Mouse (Mus musculus): ENCODE data around the gene Uaca.

The Uaca gene

DNA sequence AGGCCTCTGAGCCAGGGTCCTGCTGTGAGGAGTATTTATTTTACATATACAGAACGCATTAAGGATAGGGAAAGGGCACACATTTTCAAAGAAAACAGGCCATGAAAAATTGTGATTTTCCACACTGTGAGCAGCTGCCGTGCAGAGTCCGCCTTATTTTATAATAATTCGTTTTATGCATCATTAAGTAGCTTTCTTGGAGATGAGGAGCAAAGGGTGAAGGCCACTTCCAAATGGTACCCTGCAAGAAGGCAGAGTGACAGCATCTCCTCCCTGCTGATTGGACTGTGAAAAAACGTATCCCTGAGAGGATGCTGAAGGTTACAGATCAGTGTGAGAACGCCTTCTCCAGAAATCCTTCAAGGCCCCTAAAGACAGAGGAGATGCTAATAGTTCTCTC, 90.8 kb downstream of the Uaca start:
- DNase-seq (ENCODE audit: low spot score) = no peak

GRCm38 (mm10) chr9:60886431-60887371, 92.4 kb downstream of the Uaca start:
- DNase-seq (ENCODE audit: low spot score) = no peak

DNA sequence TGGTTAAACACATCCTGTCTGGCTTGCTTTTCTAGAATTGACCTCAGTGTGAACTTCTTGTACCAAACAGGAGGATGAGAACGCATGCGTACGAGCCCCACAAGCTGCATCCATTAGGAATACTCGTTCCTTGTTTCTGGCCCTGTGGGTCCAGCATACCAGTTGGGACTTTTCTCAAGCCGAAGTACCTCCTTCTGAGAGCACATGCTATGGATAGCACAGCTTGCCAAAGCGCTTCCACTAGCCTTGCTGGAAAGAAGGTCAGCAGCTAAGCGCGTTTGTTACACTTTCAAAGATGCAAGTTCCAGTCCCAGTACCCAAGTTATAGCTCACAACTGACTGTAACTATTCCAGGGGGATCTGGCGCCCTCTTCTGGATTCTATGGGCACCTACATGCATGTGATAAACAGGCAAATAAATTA, 93.1 kb downstream of the Uaca start:
- DNase-seq (ENCODE audit: low spot score) = no peak

DNA sequence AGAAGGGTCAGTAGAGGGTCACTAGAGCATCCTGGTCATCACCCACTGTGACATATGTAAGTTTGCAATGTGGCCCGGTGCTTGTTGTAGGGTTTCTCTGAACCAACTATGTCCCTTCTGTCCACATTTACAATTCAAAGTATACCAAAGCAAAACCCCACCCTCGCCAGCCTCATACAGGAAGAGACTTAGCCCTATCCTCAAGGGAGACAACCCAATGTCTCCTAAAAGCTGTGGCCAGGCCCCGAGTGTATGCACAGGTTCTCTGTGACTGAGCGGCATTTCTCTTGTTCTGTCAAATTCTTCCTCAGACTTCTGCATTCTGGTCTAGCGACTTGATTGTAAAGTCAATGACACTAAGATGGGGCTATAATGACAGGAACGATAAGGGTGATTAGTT, 99.2 kb downstream of the Uaca start:
- DNase-seq (ENCODE audit: low spot score) = no peak

- DNase-seq (ENCODE audit: low spot score) = peak; percentile 79
Observed at GRCm38 (mm10) chr9:60895486-60896110, 101.3 kb downstream of the Uaca start.

- no peak for DNase-seq (ENCODE audit: low spot score)
Observed at GRCm38 (mm10) chr9:60898291-60899020, 104.1 kb downstream of the Uaca start.

DNA sequence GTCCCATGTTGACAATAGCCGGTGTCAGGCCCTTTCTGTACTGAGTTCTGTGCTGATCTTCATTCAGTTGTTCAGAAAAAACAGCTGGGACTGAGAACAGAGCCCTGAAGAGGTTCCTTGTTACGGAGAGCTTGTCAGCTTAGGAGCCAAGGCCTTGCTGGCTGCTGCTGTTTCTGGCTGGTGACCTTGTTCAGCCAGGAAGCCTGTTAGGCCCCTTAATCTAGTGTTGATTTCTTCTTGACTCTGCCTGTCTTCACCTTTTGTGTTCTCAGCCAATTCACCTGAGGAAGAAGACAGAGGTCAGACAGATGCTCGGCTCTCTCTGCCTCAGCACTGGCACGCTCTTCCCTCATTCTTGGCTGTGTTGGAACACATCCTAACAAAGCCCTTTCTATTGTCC, 104.9 kb downstream of the Uaca start:
- DNase-seq (ENCODE audit: low spot score) = no peak

DNA sequence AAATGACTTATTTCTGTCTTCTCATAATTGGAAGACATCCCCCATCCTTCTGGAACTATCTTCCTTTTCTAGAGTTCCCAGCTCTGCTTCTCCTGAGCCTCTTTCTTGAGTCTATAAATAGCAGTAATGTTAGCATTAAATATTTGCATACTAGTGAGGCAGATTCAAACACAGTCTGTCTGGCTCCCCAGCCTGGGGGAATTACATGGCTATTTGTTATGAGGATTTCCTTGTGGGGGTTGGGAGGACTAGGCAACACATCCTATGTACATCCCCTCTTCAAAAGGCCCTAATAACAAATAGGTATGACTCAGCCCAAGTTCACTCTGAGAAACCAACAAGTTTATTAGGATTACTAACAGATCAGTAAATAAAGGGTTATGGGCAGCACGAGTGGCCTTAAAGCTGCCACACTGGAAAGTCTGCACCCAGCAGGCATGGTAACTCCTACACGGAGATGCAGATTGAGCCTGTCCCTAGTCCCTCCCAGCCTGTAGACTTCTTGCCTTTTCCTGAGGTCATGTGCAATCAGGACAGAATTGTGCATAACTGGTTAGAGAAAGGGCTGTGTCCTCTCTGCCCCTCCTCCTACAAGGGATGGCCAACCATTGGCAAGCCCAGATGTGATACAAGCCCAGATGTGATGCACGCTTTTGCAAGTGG, 105.6 kb downstream of the Uaca start:
- DNase-seq (ENCODE audit: low spot score) = no peak

DNA sequence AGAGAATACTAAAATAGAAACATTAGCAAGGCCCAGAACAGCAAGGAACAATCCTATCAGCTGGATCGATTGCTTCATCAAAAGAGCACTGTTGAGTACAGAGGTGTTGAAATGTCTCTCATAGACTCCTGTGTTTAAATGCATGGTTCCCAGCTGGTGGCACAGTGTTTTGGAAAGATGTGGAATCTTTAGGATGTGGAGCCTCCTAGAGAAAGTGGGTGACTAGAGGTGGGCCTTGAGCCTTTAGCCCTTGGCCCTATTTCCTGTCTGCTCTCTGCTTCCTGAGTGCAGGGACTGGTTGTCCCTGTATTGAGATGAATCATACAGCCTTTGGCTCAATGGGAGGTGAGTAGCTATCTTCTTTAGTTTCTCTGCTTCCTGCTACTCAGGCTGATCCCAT, 117.9 kb downstream of the Uaca start:
- no peak for DNase-seq (ENCODE audit: low spot score)

GRCm38 (mm10) chr9:60913626-60914025, 119.3 kb downstream of the Uaca start:
- no peak for DNase-seq (ENCODE audit: low spot score)

GRCm38 (mm10) chr9:60919936-60920672, 125.8 kb downstream of the Uaca start:
- no peak for DNase-seq (ENCODE audit: low spot score)

DNA sequence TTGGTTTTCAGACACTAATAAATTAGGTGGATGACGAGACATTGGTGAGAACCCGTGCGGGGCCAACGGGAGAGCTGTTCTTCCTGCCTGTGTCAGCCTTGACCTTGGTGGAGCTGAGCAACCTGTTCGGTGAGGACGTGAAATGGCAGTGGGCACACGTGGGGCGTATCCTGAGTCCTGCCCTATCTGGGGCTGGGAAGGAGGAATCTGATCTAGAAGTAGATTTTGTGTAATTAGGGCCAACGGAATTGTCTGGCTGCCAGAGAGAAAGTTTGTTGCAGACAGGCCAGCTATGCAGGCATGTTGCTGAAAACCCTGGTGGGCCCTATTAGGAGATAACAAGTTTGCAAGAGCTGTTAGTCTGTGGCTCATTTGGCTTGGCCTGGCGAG, 126.3 kb downstream of the Uaca start:
- DNase-seq (ENCODE audit: low spot score) = peak; percentile 50

DNA sequence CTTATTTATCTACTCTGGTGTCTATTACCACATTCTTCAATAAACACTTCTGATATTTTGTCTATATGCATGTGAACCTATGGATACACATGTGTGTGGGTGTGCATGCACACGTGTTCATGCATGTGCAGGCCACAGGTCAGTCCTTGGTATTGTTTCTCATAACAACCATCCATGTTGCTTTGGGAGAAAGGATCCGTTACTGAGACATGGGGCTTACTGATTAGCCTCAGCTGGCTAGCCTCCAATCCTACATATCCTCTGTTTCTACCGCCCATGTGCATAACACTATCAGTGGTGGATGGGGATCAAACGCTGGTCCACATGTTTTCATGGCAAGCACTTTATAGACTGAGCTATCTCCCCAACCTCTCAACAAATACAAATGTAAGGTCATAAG, 126.9 kb downstream of the Uaca start:
- DNase-seq (ENCODE audit: low spot score) = no peak

- no peak for DNase-seq (ENCODE audit: low spot score)
Observed at GRCm38 (mm10) chr9:60921831-60922230, 127.5 kb downstream of the Uaca start.

GRCm38 (mm10) chr9:60926301-60926700, 132.0 kb downstream of the Uaca start:
- DNase-seq (ENCODE audit: low spot score) = no peak

GRCm38 (mm10) chr9:60929290-60929983, 135.1 kb downstream of the Uaca start:
- DNase-seq (ENCODE audit: low spot score) = no peak

All from testis, postnatal 10 days (tissue).